Mouse (Mus musculus) embryonic facial prominence, embryonic 13.5 days (tissue): Measurements from ENCODE around the gene Xrcc2. TPM values are rescaled to one million over a fixed set of nuclear protein-coding genes. Genes with fewer than 3 reads are reported as not detected.
"Not testable (repeated sequence)": the region's sequence is repeated elsewhere in the genome, so short reads cannot be mapped to it uniquely, and the experiment has no call there.

ENCODE experiments used
- ATAC-seq: fragments of 200-750 bp; cut with Nextera tagmentation; 2 replicates; pipeline ENCODE4 v1.8.0; 2017; ENCODE audit warnings: low read depth; ENCODE audit not compliant: insufficient number of reproducible peaks, insufficient read depth, low FRiP score, low TSS enrichment
- H3K27ac ChIP-seq: fragments of 300-500 bp; sonication (generic); 2 replicates; pipeline ENCODE4 v1.5.1; 2015; ENCODE audit warnings: moderate library complexity, mild to moderate bottlenecking, inconsistent platforms
- H3K27me3 ChIP-seq: fragments of 300-500 bp; sonication (generic); 2 replicates; pipeline ENCODE4 v1.6.1; 2015; ENCODE audit warnings: mild to moderate bottlenecking, inconsistent platforms
- H3K36me3 ChIP-seq: fragments of 300-500 bp; sonication (generic); 2 replicates; pipeline ENCODE4 v1.6.1; 2015; ENCODE audit warnings: mild to moderate bottlenecking, inconsistent platforms
- H3K4me1 ChIP-seq: fragments of 300-500 bp; sonication (generic); 2 replicates; pipeline ENCODE4 v1.6.1; 2015; ENCODE audit warnings: inconsistent platforms
- H3K4me2 ChIP-seq: fragments of 300-500 bp; sonication (generic); 2 replicates; pipeline ENCODE4 v1.6.1; 2015; ENCODE audit warnings: moderate library complexity, mild to moderate bottlenecking, inconsistent platforms
- H3K4me3 ChIP-seq: fragments of 300-500 bp; sonication (generic); 2 replicates; pipeline ENCODE4 v1.5.1; 2015; ENCODE audit warnings: mild to moderate bottlenecking, inconsistent platforms
- H3K9ac ChIP-seq: fragments of 300-500 bp; sonication (generic); 2 replicates; pipeline ENCODE4 v1.6.1; 2015; ENCODE audit warnings: mild to moderate bottlenecking, inconsistent platforms
- H3K9me3 ChIP-seq: fragments of 300-500 bp; sonication (generic); 2 replicates; pipeline ENCODE4 v1.6.1; 2016; ENCODE audit warnings: inconsistent platforms
- WGBS: fragments of 180-500 bp; shearing (Covaris S2); methylation state at CpG from one replicate; pipeline ENCODE4 v1.1.7; 2015; ENCODE audit warnings: mixed read lengths; 5-methylcytosine and 5-hydroxymethylcytosine counted together
- polyA plus RNA-seq: library from polyadenylated mRNA; unstranded; fragments of >200 nt; fragmentation: Nextera tagmentation; extraction: Ambion mirVana; gene quantifications from 2 replicates; pipeline ENCODE4 v1.2.1, GENCODE M21; 2015

The Xrcc2 gene
- polyA plus RNA-seq, 1 experiment from 2014 or later = 13.4 TPM

- no peak overlapping the region for H3K4me3 ChIP-seq
- no peaks in the 10 kb centered on the region for H3K4me1 ChIP-seq
- ATAC-seq = no peak
- 70% methylated on average over 2 of the region's 2 CpGs for WGBS
- H3K9ac ChIP-seq = no peak overlapping the region
- no peak overlapping the region for H3K27ac ChIP-seq
- no peaks in the 10 kb centered on the region for H3K36me3 ChIP-seq
- no peaks in the 10 kb centered on the region for H3K27me3 ChIP-seq
- no peaks in the 10 kb centered on the region for H3K9me3 ChIP-seq
- no peak overlapping the region for H3K4me2 ChIP-seq
Measured at GRCm38 (mm10) chr5:25723016-25723415, 17.4 kb upstream of the Xrcc2 start.

GRCm38 (mm10) chr5:25719390-25719789 is 13.8 kb upstream of the Xrcc2 start:
- H3K27me3 ChIP-seq = no peaks in the 10 kb centered on the region
- no peak for ATAC-seq
- H3K27ac ChIP-seq = no peak overlapping the region
- no peaks in the 10 kb centered on the region for H3K9me3 ChIP-seq
- WGBS = 81% methylated on average over 4 of the region's 4 CpGs
- no peak overlapping the region for H3K4me3 ChIP-seq
- H3K9ac ChIP-seq = no peak overlapping the region
- H3K36me3 ChIP-seq = no peaks in the 10 kb centered on the region
- H3K4me2 ChIP-seq = no peak overlapping the region
- H3K4me1 ChIP-seq = no peaks in the 10 kb centered on the region

GRCm38 (mm10) chr5:25713001-25713706 is 7.5 kb upstream of the Xrcc2 start:
- not testable (repeated sequence) for H3K36me3 ChIP-seq, H3K27ac ChIP-seq, ATAC-seq, H3K4me3 ChIP-seq, H3K27me3 ChIP-seq, H3K9me3 ChIP-seq, H3K4me2 ChIP-seq, H3K9ac ChIP-seq, H3K4me1 ChIP-seq
- 90% methylated on average over 4 of the region's 4 CpGs for WGBS

DNA sequence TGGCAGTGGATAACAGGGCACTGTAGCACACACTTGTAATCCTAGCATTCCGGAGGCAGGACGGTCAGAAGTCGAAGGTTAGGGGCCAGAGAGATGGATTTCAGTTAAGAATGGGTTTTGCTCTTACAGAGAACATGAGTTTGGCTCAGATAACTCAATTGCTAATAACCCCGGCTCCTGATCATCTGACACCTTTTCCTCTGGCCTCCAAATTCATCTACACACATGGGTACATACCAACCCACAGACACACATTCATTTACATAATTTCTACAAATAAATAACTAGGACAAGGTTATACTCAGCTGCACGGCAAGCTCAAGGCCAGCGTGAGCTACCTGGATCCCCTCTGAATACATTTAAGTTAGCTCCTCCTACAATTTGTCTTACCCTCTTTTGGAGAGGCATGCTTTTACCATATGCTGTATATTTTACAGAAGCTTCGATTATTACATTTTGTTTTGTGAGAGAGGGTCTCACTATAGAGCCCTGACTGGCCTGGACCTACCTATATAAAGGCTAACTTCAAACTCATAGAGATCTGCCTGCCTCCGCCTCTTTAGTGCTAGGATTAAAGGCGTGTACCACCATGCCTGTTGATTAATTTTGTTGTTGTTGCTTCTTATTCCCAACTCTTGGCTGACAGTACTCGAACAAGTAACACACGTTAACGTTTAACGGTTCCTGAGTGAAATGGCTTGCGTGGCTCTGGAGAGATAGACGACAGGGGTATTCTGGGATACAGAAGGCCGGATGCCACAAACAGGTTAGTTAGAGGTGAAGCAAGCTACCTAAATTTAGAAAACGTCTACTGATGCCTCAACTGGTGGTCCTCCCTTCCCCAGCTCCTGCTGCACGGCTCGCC is 691 bp downstream of the Xrcc2 start:
- peaks cover 21% of the 10 kb centered on the region for H3K4me1 ChIP-seq
- H3K4me3 ChIP-seq = peak overlapping the region; percentile 86
- peak overlapping the region; percentile 83 for H3K9ac ChIP-seq
- H3K4me2 ChIP-seq = peak overlapping the region; percentile 66
- H3K36me3 ChIP-seq = peaks cover 9% of the 10 kb centered on the region
- no peak for ATAC-seq
- 18% methylated on average over 19 of the region's 19 CpGs for WGBS
- H3K9me3 ChIP-seq = 0 out of 2 replicates have a peak, but pooled peaks cover 3% of the 10 kb centered on the region
- no peaks in the 10 kb centered on the region for H3K27me3 ChIP-seq
- H3K27ac ChIP-seq = peak overlapping the region; percentile 77

- 0 out of 2 replicates have a peak, but pooled peaks cover 4% of the 10 kb centered on the region for H3K9me3 ChIP-seq
- H3K36me3 ChIP-seq = peaks cover 46% of the 10 kb centered on the region
- H3K4me1 ChIP-seq = peaks cover 6% of the 10 kb centered on the region; the same call in 1 of the 2 replicates
- no peak overlapping the region for H3K27ac ChIP-seq
- whole genome bisulfite sequencing = 83% methylated on average over 7 of the region's 7 CpGs
- no peak for ATAC-seq
- no peak overlapping the region for H3K9ac ChIP-seq
- H3K4me2 ChIP-seq = no peak overlapping the region
- H3K4me3 ChIP-seq = no peak overlapping the region
- H3K27me3 ChIP-seq = no peaks in the 10 kb centered on the region
Measured at GRCm38 (mm10) chr5:25697941-25698340, 7.7 kb downstream of the Xrcc2 start.

GRCm38 (mm10) chr5:25696256-25696655 is 9.4 kb downstream of the Xrcc2 start:
- Histone ChIP-seq H3K4me2 (no peak overlapping the region), H3K4me3 (no peak overlapping the region), H3K36me3 (peaks cover 53% of the 10 kb centered on the region), H3K27me3 (no peaks in the 10 kb centered on the region), H3K9me3 (0 out of 2 replicates have a peak, but pooled peaks cover 4% of the 10 kb centered on the region), H3K27ac (no peak overlapping the region), H3K4me1 (no peaks in the 10 kb centered on the region), H3K9ac (no peak overlapping the region)
- WGBS = 88% methylated on average over 7 of the region's 7 CpGs
- no peak for ATAC-seq

GRCm38 (mm10) chr5:25695786-25696185 is 9.8 kb downstream of the Xrcc2 start:
- Histone ChIP-seq H3K36me3 (peaks cover 58% of the 10 kb centered on the region), H3K4me2 (no peak overlapping the region)
- 79% methylated on average over 6 of the region's 6 CpGs for WGBS

GRCm38 (mm10) chr5:25671696-25672520 is 33.7 kb downstream of the Xrcc2 start:
- peak overlapping the region; percentile 76 for H3K27ac ChIP-seq
- ATAC-seq = peak; percentile 79

More at GRCm38 (mm10) chr5:25695786-25696185, 9.8 kb downstream of the Xrcc2 start:
- Histone ChIP-seq H3K9ac (no peak overlapping the region), H3K9me3 (0 out of 2 replicates have a peak, but pooled peaks cover 4% of the 10 kb centered on the region), H3K27me3 (no peaks in the 10 kb centered on the region), H3K4me3 (no peak overlapping the region), H3K27ac (no peak overlapping the region), H3K4me1 (no peaks in the 10 kb centered on the region)
- ATAC-seq = no peak

GRCm38 (mm10) chr5:25671051-25671450 is 34.6 kb downstream of the Xrcc2 start:
- 44% methylated on average over 3 of the region's 3 CpGs for WGBS
- no peaks in the 10 kb centered on the region for H3K36me3 ChIP-seq
- no peaks in the 10 kb centered on the region for H3K27me3 ChIP-seq
- peak overlapping the region; percentile 51 for H3K4me2 ChIP-seq
- H3K27ac ChIP-seq = peak overlapping the region; percentile 76
- no peaks in the 10 kb centered on the region for H3K9me3 ChIP-seq
- peaks cover 33% of the 10 kb centered on the region for H3K4me1 ChIP-seq
- no peak for ATAC-seq
- no peak overlapping the region for H3K4me3 ChIP-seq
- no peak overlapping the region for H3K9ac ChIP-seq

More at GRCm38 (mm10) chr5:25671696-25672520, 33.7 kb downstream of the Xrcc2 start:
- peak overlapping the region; percentile 51 for H3K4me2 ChIP-seq
- WGBS = 59% methylated on average over 31 of the region's 31 CpGs
- no peaks in the 10 kb centered on the region for H3K27me3 ChIP-seq
- no peak overlapping the region for H3K9ac ChIP-seq
- H3K9me3 ChIP-seq = no peaks in the 10 kb centered on the region
- H3K4me1 ChIP-seq = peaks cover 26% of the 10 kb centered on the region
- H3K36me3 ChIP-seq = no peaks in the 10 kb centered on the region
- H3K4me3 ChIP-seq = peak overlapping the region; percentile 17

DNA sequence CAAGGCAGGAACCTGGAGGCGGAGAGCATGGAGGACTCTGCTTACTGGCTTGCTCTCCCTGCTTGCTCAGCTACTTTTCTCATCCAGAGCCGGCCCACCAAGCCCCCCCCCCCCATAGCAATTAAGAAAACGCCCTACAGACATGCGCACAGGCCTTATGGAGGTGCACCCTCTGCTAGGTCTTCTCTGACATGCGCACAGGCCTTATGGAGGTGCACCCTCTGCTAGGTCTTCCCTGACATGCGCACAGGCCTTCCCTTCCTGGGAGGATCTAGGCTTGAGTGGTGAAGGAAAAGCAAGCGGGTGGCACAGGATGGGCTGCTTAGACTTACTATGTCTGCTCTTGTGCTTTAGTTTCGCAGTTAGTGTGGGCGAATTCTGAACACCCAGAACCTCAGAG is 37.3 kb downstream of the Xrcc2 start:
- Histone ChIP-seq H3K4me1 (peaks cover 36% of the 10 kb centered on the region), H3K9ac (no peak overlapping the region), H3K27ac (no peak overlapping the region), H3K27me3 (no peaks in the 10 kb centered on the region), H3K4me3 (no peak overlapping the region), H3K4me2 (no peak overlapping the region), H3K9me3 (no peaks in the 10 kb centered on the region), H3K36me3 (no peaks in the 10 kb centered on the region)
- no peak for ATAC-seq
- WGBS = 82% methylated on average over 9 of the region's 9 CpGs

DNA sequence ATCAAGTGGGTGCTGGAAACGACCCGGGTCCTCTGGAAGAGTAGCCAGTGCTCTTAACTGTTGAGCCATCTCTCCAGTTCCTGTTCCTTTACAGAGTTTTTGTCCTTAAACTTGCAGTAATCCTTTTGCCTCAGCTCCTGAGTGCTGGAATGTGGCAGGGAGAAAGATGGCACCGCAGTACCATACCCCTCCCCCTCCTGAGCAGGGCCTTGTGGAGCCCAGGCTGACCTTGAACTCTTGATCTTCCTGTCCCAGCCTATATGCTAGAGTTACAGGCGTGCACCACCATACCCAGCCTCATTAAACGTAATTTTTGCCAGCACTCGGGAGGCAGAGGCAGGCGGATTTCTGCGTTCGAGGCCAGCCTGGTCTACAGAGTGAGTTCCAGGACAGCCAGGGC is 38.9 kb downstream of the Xrcc2 start:
- Histone ChIP-seq H3K27me3 (no peaks in the 10 kb centered on the region), H3K9ac (no peak overlapping the region), H3K9me3 (no peaks in the 10 kb centered on the region), H3K4me1 (peaks cover 27% of the 10 kb centered on the region), H3K36me3 (no peaks in the 10 kb centered on the region), H3K27ac (peak overlapping the region; percentile 57), H3K4me2 (no peak overlapping the region), H3K4me3 (no peak overlapping the region)
- ATAC-seq = no peak
- WGBS = 59% methylated on average over 9 of the region's 9 CpGs
